Mouse (Mus musculus) limb, embryonic 10.5 days (tissue): Measurements from ENCODE around the gene Lrwd1. TPM values are rescaled to one million over a fixed set of nuclear protein-coding genes. Genes with fewer than 3 reads are reported as not detected.
A peak's percentile ranks its signal among the peaks of the same experiment; 100 is the strongest.

ENCODE experiments used
- DNase-seq: peaks from one replicate; pipeline ENCODE4 v3.0.0-alpha.2; 2017; ENCODE audit warnings: low spot score
- H3K27ac ChIP-seq: fragments of 300-500 bp; sonication (generic); 2 replicates; pipeline ENCODE4 v1.5.1; 2016; ENCODE audit warnings: mild to moderate bottlenecking
- H3K27me3 ChIP-seq: fragments of 300-500 bp; sonication (generic); 2 replicates; pipeline ENCODE4 v1.6.1; 2016; ENCODE audit warnings: low read depth, mild to moderate bottlenecking; ENCODE audit not compliant: poor library complexity, severe bottlenecking
- H3K36me3 ChIP-seq: fragments of 300-500 bp; sonication (generic); 2 replicates; pipeline ENCODE4 v1.6.1; 2016; ENCODE audit warnings: mild to moderate bottlenecking, moderate library complexity
- H3K4me1 ChIP-seq: fragments of 300-500 bp; sonication (generic); 2 replicates; pipeline ENCODE4 v1.6.1; 2016
- H3K4me3 ChIP-seq: fragments of 300-500 bp; sonication (generic); 2 replicates; pipeline ENCODE4 v1.5.1; 2016; ENCODE audit warnings: mild to moderate bottlenecking, moderate library complexity
- H3K9me3 ChIP-seq: fragments of 300-500 bp; sonication (generic); replicated peaks from 2 replicates; pipeline ENCODE4 v1.6.1; 2016; ENCODE audit warnings: mild to moderate bottlenecking
- WGBS: fragments of 180-500 bp; shearing (Covaris S2); methylation state at CpG from one replicate; pipeline ENCODE4 v1.1.7; 2016; 5-methylcytosine and 5-hydroxymethylcytosine counted together
- polyA plus RNA-seq: library from polyadenylated mRNA; unstranded; fragments of >200 nt; fragmentation: Nextera tagmentation; extraction: Ambion mirVana; gene quantifications from 2 replicates; pipeline ENCODE4 v1.2.1, GENCODE M21; 2016

Gene Lrwd1
- polyA plus RNA-seq, 1 experiment from 2014 or later = 62.4 TPM

DNA sequence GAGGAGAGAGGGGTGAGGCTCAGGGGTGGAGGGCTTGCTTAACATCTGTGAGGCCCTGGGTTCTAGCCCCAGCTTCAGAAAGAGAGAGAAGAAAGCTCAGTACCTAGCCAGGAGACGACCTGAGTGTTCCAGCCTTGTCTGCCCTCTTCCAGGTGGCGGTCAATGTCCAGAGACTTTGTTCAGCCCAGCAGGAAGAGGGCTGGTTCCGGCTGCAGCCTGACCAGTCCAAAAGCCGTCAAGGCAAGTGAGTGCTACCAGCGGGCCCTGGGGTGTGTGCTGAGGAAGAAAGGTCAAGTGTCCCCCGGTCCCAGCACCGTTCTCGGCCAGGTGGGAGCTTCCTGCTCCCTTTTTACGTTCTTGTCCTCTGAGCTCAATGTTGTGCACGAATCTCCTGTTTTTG lies 37.3 kb downstream of the Lrwd1 start:
- H3K27ac ChIP-seq = no peak overlapping the region
- no peak for DNase-seq
- no peaks in the 10 kb centered on the region for H3K36me3 ChIP-seq
- H3K27me3 ChIP-seq = peaks cover 25% of the 10 kb centered on the region
- H3K9me3 ChIP-seq = no peaks in the 10 kb centered on the region
- H3K4me1 ChIP-seq = peaks cover 15% of the 10 kb centered on the region
- 89% methylated on average over 10 of the region's 10 CpGs for WGBS
- H3K4me3 ChIP-seq = no peak overlapping the region

DNA sequence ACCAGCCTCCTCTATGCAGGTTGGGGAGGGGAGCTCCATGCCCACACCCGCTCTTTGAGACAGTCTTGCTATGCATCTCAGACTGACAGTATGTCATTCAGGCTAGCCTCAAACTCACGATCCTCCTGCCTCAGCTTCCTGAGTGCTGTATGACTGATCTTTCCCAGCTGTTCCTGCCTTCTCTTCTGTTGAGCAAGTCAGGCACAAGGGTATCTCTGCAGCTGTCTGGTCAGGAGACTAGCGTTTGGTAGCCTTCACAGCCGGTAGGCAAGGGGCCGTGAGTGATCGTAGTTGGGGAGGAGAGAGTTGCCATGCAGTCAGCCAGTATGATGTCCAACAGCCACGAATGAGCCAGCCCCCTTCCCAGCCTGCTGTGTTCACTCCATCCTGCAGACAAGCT lies 40.8 kb downstream of the Lrwd1 start:
- no peak overlapping the region for H3K27ac ChIP-seq
- H3K4me3 ChIP-seq = no peak overlapping the region
- 77% methylated on average over 7 of the region's 7 CpGs for WGBS
- DNase-seq = no peak
- H3K4me1 ChIP-seq = no peaks in the 10 kb centered on the region; the same call in 1 of the 2 replicates
- H3K27me3 ChIP-seq = 0 out of 2 replicates have a peak, but pooled peaks cover 6% of the 10 kb centered on the region
- no peaks in the 10 kb centered on the region for H3K9me3 ChIP-seq
- no peaks in the 10 kb centered on the region for H3K36me3 ChIP-seq

DNA sequence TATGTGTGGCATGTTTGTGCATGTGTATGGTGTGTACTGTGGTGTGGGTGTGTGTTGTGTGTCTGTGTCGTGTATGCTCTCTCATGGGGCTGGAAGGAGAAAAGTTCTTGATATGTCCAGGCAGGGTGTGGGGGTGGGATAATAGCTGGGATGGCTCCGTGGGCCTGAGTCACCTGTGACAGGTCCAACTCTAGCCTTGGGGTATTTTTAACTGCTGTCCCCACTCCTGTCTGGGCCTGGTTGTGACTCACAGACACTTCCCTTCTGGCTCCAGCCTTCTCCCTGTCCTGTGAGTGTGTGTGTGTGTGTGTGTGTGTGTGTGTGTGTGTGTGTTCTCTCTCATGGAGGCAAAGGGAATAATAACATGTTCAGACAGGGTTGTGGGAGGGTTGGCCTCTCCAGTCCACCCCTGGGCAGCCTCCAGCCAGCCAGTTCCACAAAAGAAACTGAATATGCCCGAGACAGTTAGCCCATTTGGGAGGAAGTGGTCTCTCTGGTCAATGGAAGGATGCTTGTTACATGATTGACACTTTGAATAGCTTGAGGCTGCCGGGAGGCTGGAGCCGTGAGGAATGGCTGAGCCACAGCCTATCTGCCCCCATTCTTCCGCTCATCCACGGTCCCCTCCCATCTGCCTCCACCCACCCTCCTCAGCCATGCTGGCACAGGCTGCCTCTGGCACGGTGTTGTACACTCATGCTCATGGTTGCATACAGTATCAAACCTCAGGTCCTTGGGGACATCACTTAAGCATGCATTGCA lies 41.4 kb downstream of the Lrwd1 start:
- H3K36me3 ChIP-seq = no peaks in the 10 kb centered on the region
- no peaks in the 10 kb centered on the region for H3K9me3 ChIP-seq
- H3K4me3 ChIP-seq = no peak overlapping the region
- WGBS = 75% methylated on average over 8 of the region's 8 CpGs
- no peak for DNase-seq
- H3K27me3 ChIP-seq = 0 out of 2 replicates have a peak, but pooled peaks cover 6% of the 10 kb centered on the region
- no peak overlapping the region for H3K27ac ChIP-seq
- no peaks in the 10 kb centered on the region; the same call in 1 of the 2 replicates for H3K4me1 ChIP-seq

DNA sequence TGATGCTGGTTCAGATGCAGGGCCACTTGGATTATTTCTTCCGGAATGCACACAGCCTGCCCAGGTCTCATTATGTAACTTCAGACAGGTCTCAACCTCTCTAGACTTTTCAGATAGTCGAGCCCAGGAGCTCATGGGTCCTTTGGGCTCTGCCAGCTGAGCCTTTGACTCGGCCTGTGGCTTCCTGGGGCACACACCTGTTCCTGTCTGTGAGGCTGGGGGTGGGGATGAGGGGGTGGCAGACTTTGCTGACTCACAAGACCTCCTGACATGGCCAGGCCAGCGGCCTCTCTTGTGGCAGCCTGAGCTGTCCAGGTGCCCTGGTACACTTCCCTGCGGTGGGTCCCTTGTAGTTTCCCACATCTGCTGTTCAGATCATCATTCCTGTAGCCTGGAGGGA lies 43.9 kb downstream of the Lrwd1 start:
- Histone ChIP-seq H3K4me3 (no peak overlapping the region), H3K9me3 (no peaks in the 10 kb centered on the region), H3K36me3 (no peaks in the 10 kb centered on the region), H3K27me3 (peaks cover 22% of the 10 kb centered on the region), H3K27ac (no peak overlapping the region), H3K4me1 (peaks cover 5% of the 10 kb centered on the region; the same call in 1 of the 2 replicates)
- no peak for DNase-seq
- 70% methylated on average over 5 of the region's 5 CpGs for WGBS

DNA sequence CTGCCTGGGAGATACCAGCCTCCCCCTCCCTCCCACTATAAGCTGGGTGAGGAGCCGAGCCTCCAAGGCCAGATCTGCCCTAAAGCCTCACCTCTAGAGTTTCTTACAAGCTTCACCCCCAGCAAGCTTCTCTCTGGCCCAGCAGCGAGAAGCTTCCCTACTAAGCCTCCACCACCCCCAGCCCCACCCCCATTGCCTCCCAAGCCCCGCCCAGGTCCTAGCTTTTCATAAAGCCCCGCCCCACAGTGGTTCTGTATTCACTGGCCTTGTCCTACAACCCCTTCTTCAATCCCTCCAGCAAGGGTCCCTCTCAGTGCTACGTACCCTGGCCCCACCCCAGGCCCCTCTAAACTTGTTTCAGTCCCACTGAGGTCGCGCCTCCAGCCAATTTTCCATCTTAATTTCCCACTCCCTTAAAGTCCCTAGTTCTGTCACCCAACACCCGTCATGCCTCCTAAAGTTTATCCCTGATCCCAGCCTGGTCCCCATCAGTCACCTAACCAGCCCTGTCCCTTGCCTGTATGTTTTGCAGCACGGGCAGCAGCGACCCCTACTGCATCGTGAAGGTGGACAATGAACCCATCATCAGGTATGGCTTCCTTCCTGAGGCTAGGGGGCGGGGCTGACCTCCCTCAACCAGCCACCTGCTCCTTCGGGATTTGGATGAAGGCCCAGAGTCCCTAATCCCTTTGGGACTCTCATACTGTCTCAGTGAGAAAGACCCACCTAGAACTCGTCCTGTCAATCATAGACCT lies 46.9 kb downstream of the Lrwd1 start:
- 17% methylated on average over 14 of the region's 14 CpGs for WGBS

DNA sequence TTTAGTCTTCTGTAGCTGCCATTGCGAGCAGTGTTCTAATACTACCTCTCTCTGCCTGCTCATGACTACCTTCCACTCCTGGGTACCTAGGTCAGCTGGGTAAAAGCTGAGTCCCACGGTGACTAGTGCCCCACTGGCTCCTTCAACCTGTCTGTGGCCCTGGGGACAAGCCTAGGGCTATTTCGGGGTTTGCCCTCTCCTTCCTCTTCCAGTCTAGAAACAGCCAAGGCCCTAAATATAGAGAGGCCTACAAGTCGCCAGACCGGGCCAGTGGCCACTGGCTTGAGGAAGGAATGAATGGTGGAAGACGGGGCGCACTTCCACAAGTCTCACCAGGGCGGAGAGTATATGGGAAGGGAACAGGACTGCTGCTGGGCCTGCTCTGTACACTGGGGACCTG lies 49.6 kb downstream of the Lrwd1 start:
- H3K4me1 ChIP-seq = peaks cover 29% of the 10 kb centered on the region
- no peaks in the 10 kb centered on the region for H3K36me3 ChIP-seq
- peaks cover 59% of the 10 kb centered on the region for H3K27me3 ChIP-seq
- DNase-seq = no peak
- 89% methylated on average over 8 of the region's 8 CpGs for WGBS
- no peak overlapping the region for H3K4me3 ChIP-seq
- no peaks in the 10 kb centered on the region for H3K9me3 ChIP-seq
- no peak overlapping the region for H3K27ac ChIP-seq

More for the DNA sequence above, 46.9 kb downstream of the Lrwd1 start:
- no peaks in the 10 kb centered on the region for H3K36me3 ChIP-seq
- no peaks in the 10 kb centered on the region for H3K9me3 ChIP-seq
- peaks cover 51% of the 10 kb centered on the region for H3K27me3 ChIP-seq
- H3K4me1 ChIP-seq = peaks cover 22% of the 10 kb centered on the region
- no peak overlapping the region for H3K27ac ChIP-seq
- no peak overlapping the region for H3K4me3 ChIP-seq
- DNase-seq = no peak

DNA sequence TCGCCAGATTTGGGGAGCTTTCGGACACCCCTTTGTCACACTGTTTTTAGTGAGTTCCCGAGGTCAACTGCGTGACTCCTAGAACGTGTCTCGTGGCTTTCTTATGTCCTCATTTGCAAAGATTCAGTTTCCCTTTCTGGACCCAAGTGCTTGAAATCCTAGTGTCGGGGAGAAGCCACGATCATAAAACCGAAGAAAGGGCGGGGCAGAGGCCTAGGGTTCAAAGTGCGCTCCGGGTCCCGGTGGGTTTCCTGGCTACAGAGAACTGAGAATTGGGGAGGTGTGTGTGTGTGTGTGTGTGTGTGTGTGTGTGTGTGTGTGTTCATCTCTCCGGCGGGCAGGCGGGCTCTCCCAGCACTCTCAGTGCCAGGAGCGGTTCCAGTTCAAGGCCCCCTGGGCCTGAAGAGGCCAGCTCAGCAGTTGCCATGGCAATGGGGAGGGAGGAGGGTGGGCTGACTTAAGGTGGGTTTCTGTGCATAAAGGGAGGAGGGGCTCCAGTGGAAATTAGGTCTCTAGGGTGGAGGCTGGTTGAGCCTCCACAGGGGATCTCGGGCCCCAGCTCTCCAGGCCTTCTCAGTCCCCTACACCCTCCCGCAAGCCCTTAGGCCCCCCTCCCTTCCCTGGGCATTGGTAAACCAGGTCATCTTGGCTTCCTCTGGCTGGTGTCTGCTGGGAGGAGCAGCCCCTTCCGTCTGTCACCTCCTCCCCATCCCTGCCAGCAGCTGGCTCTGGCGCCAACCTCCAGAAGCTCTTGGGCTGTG lies 50.8 kb downstream of the Lrwd1 start:
- Histone ChIP-seq H3K27ac (0 out of 2 replicates have a peak overlapping the region, but pooled peaks have one; percentile 0), H3K4me3 (peak overlapping the region; percentile 66), H3K27me3 (peaks cover 53% of the 10 kb centered on the region), H3K36me3 (no peaks in the 10 kb centered on the region), H3K9me3 (no peaks in the 10 kb centered on the region), H3K4me1 (peaks cover 29% of the 10 kb centered on the region)
- WGBS = 5% methylated on average over 20 of the region's 21 CpGs
- DNase-seq = peak; percentile 43

DNA sequence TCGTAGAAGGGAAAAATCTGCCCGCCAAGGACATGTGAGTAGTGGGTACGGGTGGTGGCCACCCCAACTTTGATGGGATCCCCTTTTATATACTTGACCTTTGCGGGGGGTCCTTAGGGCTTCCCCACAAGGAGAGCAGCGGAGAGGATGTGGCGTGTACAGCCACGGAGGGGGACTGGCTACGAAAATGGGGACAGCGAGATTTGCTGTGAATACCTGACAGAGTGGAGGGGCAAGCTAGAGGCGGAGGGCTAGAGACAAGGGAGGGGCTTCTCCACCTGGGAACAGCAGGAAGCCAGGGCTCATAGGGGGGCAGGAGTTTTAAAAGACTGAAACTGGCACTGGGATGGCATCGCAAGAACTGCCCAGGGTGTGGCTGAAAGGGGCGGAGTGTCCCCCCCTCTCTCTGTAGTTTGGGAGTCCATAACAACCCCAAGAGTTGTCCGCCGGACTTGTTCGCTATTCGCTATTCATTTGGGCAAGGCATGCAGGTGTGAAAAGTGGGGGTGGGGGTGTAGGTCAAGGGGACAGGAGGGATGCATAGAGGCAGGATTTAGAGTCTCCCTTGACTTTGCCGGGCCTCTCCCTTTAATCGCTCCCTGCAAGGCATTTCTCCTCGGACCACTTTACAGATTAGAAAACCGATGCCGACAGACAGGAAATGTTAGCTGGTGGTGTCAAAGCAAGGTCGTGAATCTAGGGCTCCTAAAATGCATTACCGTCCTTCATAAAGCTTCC lies 51.6 kb downstream of the Lrwd1 start:
- DNase-seq = no peak
- H3K27ac ChIP-seq = peak overlapping the region; percentile 50; the same call in 1 of the 2 replicates

DNA sequence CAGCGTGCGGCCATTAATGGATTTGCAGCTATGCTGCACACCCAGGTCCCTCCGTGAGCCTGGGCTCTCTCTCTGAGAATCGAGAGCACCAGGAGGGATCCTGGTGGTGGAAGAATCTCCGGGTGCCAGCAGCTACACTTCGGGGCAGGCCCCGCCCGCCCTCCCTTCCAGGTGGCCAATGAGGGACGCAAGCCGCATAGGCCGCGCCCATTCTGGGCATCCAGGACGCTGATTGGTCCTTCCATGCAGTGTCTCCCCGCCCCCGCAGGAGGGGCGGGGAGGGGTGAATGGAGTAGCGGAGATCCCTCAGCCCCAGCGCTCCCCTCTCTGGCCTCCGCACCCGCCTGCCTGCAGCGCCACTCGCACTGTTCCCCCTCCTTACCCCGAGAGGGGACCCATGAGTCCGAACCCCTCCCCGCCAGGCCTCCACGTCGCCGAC lies 52.2 kb downstream of the Lrwd1 start, which contains the start of gene Rasa4:
Gene Rasa4 (plus strand): TSS at position 248 of the 439 bp plus-strand sequence.
- Histone ChIP-seq H3K4me3 (peak within 1 kb of the TSS; percentile 66), H3K9me3 (no peaks in the 10 kb centered on the region), H3K27me3 (peaks cover 50% of the 10 kb centered on the region), H3K4me1 (peaks cover 25% of the 10 kb centered on the region), H3K36me3 (no peaks in the 10 kb centered on the region), H3K27ac (peak within 1 kb of the TSS; percentile 50; the same call in 1 of the 2 replicates)
- DNase-seq = peak; percentile 89
- 1% methylated on average over 28 of the region's 28 CpGs for WGBS

More for the DNA sequence above, 51.6 kb downstream of the Lrwd1 start:
- H3K9me3 ChIP-seq = no peaks in the 10 kb centered on the region
- peaks cover 29% of the 10 kb centered on the region for H3K4me1 ChIP-seq
- H3K36me3 ChIP-seq = no peaks in the 10 kb centered on the region
- WGBS = 2% methylated on average over 23 of the region's 23 CpGs
- H3K4me3 ChIP-seq = peak overlapping the region; percentile 66
- peaks cover 53% of the 10 kb centered on the region for H3K27me3 ChIP-seq

DNA sequence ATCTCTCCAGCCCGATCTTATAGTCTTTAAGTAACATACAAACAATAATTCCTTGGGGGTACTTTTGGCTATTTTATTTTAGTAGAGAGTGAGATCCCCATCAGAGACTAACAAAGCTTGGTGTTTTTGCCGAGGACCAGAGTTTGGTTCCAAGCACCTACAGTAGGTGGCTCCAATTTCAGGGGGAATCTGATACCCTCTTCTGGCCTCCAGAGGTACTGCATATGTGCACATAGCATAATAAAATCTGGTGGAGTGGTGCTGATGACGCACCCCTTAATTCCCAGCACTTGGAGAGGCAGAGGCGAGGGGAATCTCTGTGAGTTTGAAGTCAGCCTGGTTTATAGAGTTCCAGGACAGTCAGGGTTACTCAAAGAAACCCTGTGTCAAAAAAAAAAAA lies 53.5 kb downstream of the Lrwd1 start:
- Histone ChIP-seq H3K36me3 (no peaks in the 10 kb centered on the region), H3K4me3 (no peak overlapping the region), H3K27me3 (peaks cover 41% of the 10 kb centered on the region), H3K4me1 (peaks cover 24% of the 10 kb centered on the region), H3K27ac (no peak overlapping the region), H3K9me3 (no peaks in the 10 kb centered on the region)
- no peak for DNase-seq
- WGBS = 72% methylated on average over 4 of the region's 4 CpGs

DNA sequence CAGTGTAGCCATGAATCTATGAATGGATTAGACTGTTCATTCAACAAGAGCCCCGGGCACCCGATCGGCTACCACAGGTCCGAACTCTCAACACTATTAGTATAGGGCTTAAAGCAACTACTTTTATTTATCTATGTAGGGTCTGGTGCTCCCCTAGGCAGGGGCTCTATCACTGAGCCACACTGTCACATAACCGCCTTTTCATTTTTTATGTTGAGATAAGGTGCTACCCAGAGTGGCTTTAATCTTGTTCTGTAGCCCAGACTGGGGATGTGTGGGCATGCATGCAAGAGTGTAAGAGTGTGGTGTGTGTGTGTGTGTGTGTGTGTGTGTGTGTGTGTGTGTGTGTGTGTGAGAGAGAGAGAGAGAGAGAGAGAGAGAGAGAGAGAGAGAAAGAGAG lies 57.7 kb downstream of the Lrwd1 start:
- no peak overlapping the region for H3K27ac ChIP-seq
- no peak overlapping the region for H3K4me3 ChIP-seq
- no peaks in the 10 kb centered on the region for H3K36me3 ChIP-seq
- 95% methylated on average over 5 of the region's 5 CpGs for WGBS
- DNase-seq = no peak
- peaks cover under 1% of the 10 kb centered on the region; the same call in 1 of the 2 replicates for H3K4me1 ChIP-seq
- 0 out of 2 replicates have a peak, but pooled peaks cover 4% of the 10 kb centered on the region for H3K27me3 ChIP-seq
- H3K9me3 ChIP-seq = no peaks in the 10 kb centered on the region

DNA sequence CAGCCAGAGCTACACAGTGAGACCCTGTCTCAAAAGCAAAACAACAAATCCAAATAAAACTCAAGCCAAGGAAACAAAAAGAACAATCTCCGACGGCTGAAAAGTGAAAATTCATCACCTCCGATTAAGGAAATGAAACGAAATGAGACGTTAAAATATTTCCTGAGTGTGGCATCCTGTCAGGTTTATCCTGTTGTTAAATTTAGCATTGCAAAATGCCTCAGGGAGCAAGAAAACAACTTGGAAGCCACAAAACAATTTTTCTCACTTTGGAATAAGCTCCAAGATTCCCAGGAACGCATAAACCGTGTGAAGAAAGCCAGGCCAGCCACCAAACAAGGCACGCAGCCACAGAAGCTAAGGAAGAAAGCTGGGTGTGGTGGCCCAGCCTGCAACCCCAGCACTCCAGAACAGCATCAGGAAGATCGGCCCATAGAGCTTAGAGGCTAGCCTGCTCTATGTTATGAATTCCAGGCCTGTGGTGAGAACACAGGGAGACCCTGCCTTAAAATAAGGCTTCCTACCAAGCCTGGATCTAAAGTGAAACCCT lies 58.8 kb downstream of the Lrwd1 start:
- DNase-seq = no peak
- 90% methylated on average over 9 of the region's 9 CpGs for WGBS
- H3K27ac ChIP-seq = no peak overlapping the region

More for the DNA sequence above, 58.8 kb downstream of the Lrwd1 start:
- Histone ChIP-seq H3K36me3 (no peaks in the 10 kb centered on the region), H3K27me3 (no peaks in the 10 kb centered on the region), H3K4me3 (no peak overlapping the region), H3K4me1 (no peaks in the 10 kb centered on the region), H3K9me3 (no peaks in the 10 kb centered on the region)
